Mouse (Mus musculus): ENCODE measurements around the gene Lrba. TPM values are rescaled to one million over a fixed set of nuclear protein-coding genes. Genes with fewer than 3 reads are reported as not detected.

Lrba gene
- polyA plus RNA-seq, 1 experiment from 2014 or later, result 1.8 TPM

DNA sequence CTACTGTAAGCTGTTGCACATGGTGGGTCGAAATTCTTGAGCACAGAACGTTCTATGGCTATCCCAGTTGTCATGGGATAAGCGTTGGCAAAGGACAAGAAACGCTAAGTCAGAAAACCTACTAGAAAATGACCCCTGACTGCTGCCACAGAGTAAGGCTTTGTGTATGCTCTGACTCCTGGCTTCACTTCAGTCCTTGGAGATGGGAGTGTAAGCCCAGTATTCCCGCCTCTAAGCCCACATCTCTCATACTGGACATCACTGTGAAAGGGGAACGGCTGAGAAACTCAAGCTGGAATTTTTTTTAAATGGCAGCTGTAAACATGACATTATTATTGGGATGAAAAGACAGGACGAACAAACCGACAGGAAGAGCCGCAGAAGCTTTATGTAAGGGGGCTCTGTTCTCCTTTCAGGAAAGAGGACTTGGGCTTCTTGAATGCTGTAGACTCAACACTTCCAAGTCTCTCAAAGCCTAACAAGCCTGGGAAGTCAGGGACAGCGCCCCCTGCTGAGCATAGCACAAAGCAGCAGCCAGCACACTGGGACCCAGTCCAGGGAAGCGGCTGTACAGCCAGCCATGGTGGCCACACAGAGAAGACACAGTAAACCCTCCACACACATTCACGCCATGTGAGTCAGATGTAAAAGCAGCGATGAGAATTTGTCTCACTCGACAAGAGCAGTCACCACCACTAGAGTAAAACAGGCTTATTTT lies 583.4 kb downstream of the Lrba start:
- Histone ChIP-seq H3K36me3 (replicated peaks; ENCODE audit: insufficient read depth, low read length) (no peaks in the 10 kb centered on the region), H3K9me3 (ENCODE audit: low read length) (no peaks in the 10 kb centered on the region), H3K27me3 (ENCODE audit: insufficient read depth, low read length) (no peaks in the 10 kb centered on the region), H3K4me3 (ENCODE audit: low read depth, low read length) (no peak overlapping the region), H3K9ac (replicated peaks) (no peak overlapping the region), H3K4me1 (ENCODE audit: insufficient read depth) (no peaks in the 10 kb centered on the region), H3K27ac (ENCODE audit: low read depth) (no peak overlapping the region), H3K4me2 (ENCODE audit: low read depth, low read length) (no peak overlapping the region)
- WGBS (ENCODE audit: insufficient replicate concordance), result 73% methylated on average over 14 of the region's 14 CpGs
- DNase-seq (peak; percentile 55), ATAC-seq (peak; percentile 30; the same call in 1 of the 2 replicates)
- TF ChIP-seq EP300 (IDR thresholded peaks at IDR 0.05; ENCODE audit: low read depth) (no peak), CTCF (IDR thresholded peaks at IDR 0.05; ENCODE audit: low read depth) (peak; percentile 78)

DNA sequence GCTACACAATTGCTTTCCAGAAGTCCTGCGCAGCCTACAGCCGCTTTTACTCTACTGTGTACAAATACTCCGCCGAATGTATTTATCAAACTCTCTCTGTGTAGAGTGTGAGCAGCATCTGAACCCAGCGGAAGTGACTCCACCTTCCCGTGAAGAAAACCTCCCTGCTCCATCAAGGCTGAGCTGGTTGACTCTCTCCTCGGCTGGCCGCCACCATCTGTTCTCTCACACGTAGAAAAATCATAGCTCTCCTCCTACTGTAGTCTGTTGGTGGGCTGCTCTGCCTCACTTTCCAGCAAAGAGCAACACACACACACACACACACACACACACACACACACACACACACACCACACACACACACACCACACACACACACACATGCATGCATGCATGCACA lies 584.7 kb downstream of the Lrba start:
- Histone ChIP-seq H3K9me3 (ENCODE audit: low read length) (no peaks in the 10 kb centered on the region), H3K9ac (replicated peaks) (no peak overlapping the region), H3K4me1 (ENCODE audit: insufficient read depth) (no peaks in the 10 kb centered on the region), H3K36me3 (replicated peaks; ENCODE audit: insufficient read depth, low read length) (no peaks in the 10 kb centered on the region), H3K4me3 (ENCODE audit: low read depth, low read length) (no peak overlapping the region), H3K4me2 (ENCODE audit: low read depth, low read length) (no peak overlapping the region), H3K27me3 (ENCODE audit: insufficient read depth, low read length) (no peaks in the 10 kb centered on the region), H3K27ac (ENCODE audit: low read depth) (no peak overlapping the region)
- TF ChIP-seq EP300 (IDR thresholded peaks at IDR 0.05; ENCODE audit: low read depth) (no peak), CTCF (IDR thresholded peaks at IDR 0.05; ENCODE audit: low read depth) (no peak)
- no peak for ATAC-seq
- no peak for DNase-seq
- WGBS (ENCODE audit: insufficient replicate concordance), result 85% methylated on average over 9 of the region's 9 CpGs

DNA sequence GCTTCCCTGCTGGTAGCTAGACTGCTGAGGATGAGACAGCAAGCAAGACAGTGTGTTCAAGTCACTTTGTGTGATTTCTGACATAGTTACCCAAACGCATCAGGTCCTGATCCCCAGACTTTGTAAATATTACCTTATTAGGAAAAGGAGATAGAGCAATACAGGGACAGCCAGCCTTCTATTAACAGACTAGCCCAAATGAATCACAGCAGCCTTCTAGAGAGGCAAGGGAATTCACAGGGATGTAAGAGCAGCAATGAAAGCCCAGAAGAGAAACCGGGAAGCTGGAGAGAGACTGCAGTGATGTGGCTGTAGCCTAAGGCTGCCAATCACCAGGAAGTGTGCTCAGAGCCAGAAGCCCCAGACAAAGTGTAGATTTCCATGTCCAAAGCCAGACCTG lies 585.2 kb downstream of the Lrba start:
- DNase-seq, result no peak
- Histone ChIP-seq H3K4me1 (ENCODE audit: insufficient read depth) (no peaks in the 10 kb centered on the region), H3K9ac (replicated peaks) (no peak overlapping the region), H3K27ac (ENCODE audit: low read depth) (no peak overlapping the region), H3K27me3 (ENCODE audit: insufficient read depth, low read length) (no peaks in the 10 kb centered on the region), H3K4me2 (ENCODE audit: low read depth, low read length) (no peak overlapping the region), H3K9me3 (ENCODE audit: low read length) (no peaks in the 10 kb centered on the region), H3K36me3 (replicated peaks; ENCODE audit: insufficient read depth, low read length) (no peaks in the 10 kb centered on the region), H3K4me3 (ENCODE audit: low read depth, low read length) (no peak overlapping the region)
- no peak for ATAC-seq
- TF ChIP-seq EP300 (IDR thresholded peaks at IDR 0.05; ENCODE audit: low read depth), result no peak
- TF ChIP-seq CTCF (IDR thresholded peaks at IDR 0.05; ENCODE audit: low read depth), result no peak
- 70% methylated on average over 2 of the region's 2 CpGs for WGBS (ENCODE audit: insufficient replicate concordance)

DNA sequence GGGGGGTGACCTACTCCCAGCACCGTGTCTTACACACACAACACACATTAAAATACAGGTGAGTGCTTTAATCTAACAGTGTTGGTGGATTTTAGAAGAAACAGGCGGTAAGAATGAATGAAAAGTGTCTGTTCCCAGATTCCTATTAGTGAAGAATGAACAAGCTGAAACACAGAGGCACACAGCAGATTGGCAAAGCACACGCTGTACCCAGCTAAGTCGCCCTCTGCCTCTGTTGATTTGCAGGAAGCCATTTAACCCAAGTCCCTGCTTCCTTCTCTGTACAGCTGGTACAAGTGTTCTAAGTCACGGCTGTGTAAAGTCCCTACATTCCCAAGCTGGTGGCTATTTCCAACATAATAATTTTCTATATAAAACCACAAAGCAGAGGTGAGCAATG lies 586.4 kb downstream of the Lrba start:
- 81% methylated on average over 5 of the region's 5 CpGs for WGBS (ENCODE audit: insufficient replicate concordance)
- no peak overlapping the region for H3K4me3 ChIP-seq (ENCODE audit: low read depth, low read length)
- TF ChIP-seq EP300 (IDR thresholded peaks at IDR 0.05; ENCODE audit: low read depth), result no peak
- TF ChIP-seq CTCF (IDR thresholded peaks at IDR 0.05; ENCODE audit: low read depth), result no peak
- H3K9ac ChIP-seq (replicated peaks), result no peak overlapping the region
- H3K9me3 ChIP-seq (ENCODE audit: low read length), result no peaks in the 10 kb centered on the region
- no peak overlapping the region for H3K4me2 ChIP-seq (ENCODE audit: low read depth, low read length)
- H3K4me1 ChIP-seq (ENCODE audit: insufficient read depth), result no peaks in the 10 kb centered on the region
- no peaks in the 10 kb centered on the region for H3K36me3 ChIP-seq (replicated peaks; ENCODE audit: insufficient read depth, low read length)
- no peaks in the 10 kb centered on the region for H3K27me3 ChIP-seq (ENCODE audit: insufficient read depth, low read length)
- ATAC-seq, result no peak
- H3K27ac ChIP-seq (ENCODE audit: low read depth), result no peak overlapping the region
- no peak for DNase-seq

DNA sequence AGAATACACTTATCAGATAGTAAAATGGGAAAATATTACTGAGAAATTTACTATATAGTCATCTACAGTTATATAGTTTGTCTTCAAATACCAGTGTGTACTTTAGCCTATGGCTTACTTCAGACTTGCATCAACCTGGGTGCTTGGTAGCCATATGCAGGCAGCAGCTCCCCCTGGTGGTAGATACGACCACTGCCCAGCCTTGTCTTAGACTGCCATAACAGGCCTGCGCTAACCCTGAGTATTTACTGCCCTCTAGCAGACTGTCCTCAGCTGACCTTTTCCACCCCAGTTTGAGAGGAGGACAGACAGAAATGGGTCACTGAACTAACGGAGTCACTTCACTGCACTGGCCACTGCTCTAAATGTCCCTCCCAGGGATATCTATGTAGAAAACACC lies 588.2 kb downstream of the Lrba start:
- Histone ChIP-seq H3K27ac (ENCODE audit: low read depth) (no peak overlapping the region), H3K4me2 (ENCODE audit: low read depth, low read length) (no peak overlapping the region), H3K27me3 (ENCODE audit: insufficient read depth, low read length) (no peaks in the 10 kb centered on the region), H3K4me1 (ENCODE audit: insufficient read depth) (no peaks in the 10 kb centered on the region), H3K9ac (replicated peaks) (no peak overlapping the region), H3K9me3 (ENCODE audit: low read length) (no peaks in the 10 kb centered on the region), H3K4me3 (ENCODE audit: low read depth, low read length) (no peak overlapping the region), H3K36me3 (replicated peaks; ENCODE audit: insufficient read depth, low read length) (no peaks in the 10 kb centered on the region)
- ATAC-seq, result peak; percentile 95
- WGBS (ENCODE audit: insufficient replicate concordance), result 19% methylated on average over 3 of the region's 3 CpGs
- peak; percentile 85 for DNase-seq
- peak; percentile 22; the same call in 1 of the 2 replicates for TF ChIP-seq EP300 (IDR thresholded peaks at IDR 0.05; ENCODE audit: low read depth)
- peak; percentile 99 for TF ChIP-seq CTCF (IDR thresholded peaks at IDR 0.05; ENCODE audit: low read depth)

DNA sequence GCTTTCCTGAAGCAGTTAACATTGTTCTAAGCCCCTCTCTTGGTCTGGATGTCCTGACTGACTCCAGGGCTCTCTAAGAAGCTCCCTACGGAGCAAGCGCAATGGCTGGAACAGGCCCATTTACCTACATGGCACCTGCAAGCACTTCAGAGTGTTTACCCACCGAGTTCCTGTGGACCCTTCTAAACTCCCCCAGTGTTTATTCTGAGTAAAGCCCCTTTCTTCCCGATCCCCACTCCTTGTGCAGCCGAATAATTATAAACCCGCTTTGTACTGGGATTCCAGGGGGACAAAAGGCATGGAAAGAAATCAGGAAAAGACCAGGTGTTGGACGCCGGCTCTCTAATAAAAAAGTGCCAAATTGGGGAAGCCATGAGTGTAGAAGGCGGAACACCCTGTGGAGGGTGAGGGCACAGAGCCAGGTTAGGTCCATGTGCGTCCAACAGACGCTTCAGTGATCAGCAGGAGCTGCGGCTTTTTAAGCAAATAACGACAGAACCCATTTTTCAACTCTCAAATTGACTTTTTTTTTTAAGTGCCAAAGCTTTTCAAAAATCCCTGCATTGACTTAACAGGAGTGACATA lies 593.6 kb downstream of the Lrba start:
- no peak for TF ChIP-seq CTCF (IDR thresholded peaks at IDR 0.05; ENCODE audit: low read depth)
- no peak for TF ChIP-seq EP300 (IDR thresholded peaks at IDR 0.05; ENCODE audit: low read depth)
- H3K4me1 ChIP-seq (ENCODE audit: insufficient read depth), result no peaks in the 10 kb centered on the region
- WGBS (ENCODE audit: insufficient replicate concordance), result 80% methylated on average over 13 of the region's 13 CpGs
- no peak overlapping the region for H3K4me3 ChIP-seq (ENCODE audit: low read depth, low read length)
- DNase-seq, result no peak
- H3K9me3 ChIP-seq (ENCODE audit: low read length), result no peaks in the 10 kb centered on the region
- H3K9ac ChIP-seq (replicated peaks), result no peak overlapping the region
- no peak for ATAC-seq
- no peaks in the 10 kb centered on the region for H3K36me3 ChIP-seq (replicated peaks; ENCODE audit: insufficient read depth, low read length)
- no peak overlapping the region for H3K27ac ChIP-seq (ENCODE audit: low read depth)
- H3K27me3 ChIP-seq (ENCODE audit: insufficient read depth, low read length), result no peaks in the 10 kb centered on the region
- H3K4me2 ChIP-seq (ENCODE audit: low read depth, low read length), result no peak overlapping the region
